Mouse (Mus musculus): Measurements from ENCODE around the gene Thap3. TPM values are rescaled to one million over a fixed set of nuclear protein-coding genes. Genes with fewer than 3 reads are reported as not detected.

The Thap3 gene
- polyA plus RNA-seq, 1 experiment from 2014 or later = 26.5 TPM

DNA sequence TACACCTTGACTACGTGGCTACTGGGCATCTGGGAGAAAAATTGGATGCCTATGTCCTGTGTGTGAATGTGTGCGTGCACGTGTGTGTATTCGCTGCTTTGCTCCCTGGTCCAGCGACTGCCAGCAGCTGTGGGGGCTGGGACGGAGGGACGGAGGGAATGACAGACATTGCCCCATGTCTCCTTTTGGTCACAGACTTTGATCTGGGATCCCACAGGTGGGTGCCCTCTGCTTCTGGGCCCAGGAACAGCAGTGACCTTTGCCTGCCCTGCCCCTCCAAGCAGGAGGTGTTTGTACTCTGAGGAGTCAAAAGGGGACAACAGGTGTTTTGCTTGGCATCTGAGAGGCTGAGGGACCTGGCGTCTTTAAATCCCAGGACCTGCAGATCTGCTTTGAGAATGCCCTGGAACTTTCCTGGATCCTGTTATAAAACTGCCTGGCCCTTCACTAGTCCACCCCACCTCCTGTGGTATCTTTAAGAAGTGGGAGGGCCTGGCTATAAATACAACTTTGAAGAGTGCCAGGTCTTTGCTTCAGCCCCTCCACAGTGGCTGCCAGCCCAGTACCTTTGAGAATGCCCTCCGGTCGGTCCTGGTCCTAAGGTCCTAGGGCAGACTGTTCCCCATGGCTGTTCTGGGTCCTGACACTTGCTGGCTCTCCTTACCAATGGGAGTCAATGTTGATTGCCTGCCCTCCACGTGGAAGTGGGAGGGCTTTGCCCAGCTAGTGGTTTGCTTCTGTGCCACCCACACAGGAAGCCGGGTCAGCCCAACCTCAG is 24.4 kb upstream of the Thap3 start:
- Histone ChIP-seq H3K9me3 (ENCODE audit: control insufficient read depth, low read length) (no peaks in the 10 kb centered on the region), H3K36me3 (ENCODE audit: control insufficient read depth, insufficient read depth, low read length) (peaks cover 62% of the 10 kb centered on the region), H3K4me3 (ENCODE audit: control insufficient read depth in 1 of 2, insufficient read depth in 1 of 2, low read depth in 1 of 2, low read length in 2 of 2) (peak overlapping the region; percentile 1 to 5; a peak in 1 of 4 replicates), H3K27me3 (ENCODE audit: control insufficient read depth, insufficient read depth, low read length) (no peaks in the 10 kb centered on the region), H3K4me1 (ENCODE audit: control insufficient read depth in 2 of 2, insufficient read depth in 2 of 2, low read length in 2 of 2) (peaks cover 23 to 42% of the 10 kb centered on the region in 2 experiments), H3K27ac (replicated peaks in 1 of 2; ENCODE audit: control insufficient read depth in 1 of 2, insufficient read depth in 1 of 2, low read depth in 2 of 2, low read length in 2 of 2) (peak overlapping the region; percentile 55 to 69), H3K9ac (ENCODE audit: low read length) (peak overlapping the region; percentile 53), H3K4me2 (ENCODE audit: low read length) (peak overlapping the region; percentile 78)
- no peak for ATAC-seq (ENCODE audit: insufficient number of reproducible peaks, insufficient read depth, low FRiP score, low read depth)
- WGBS = 56% methylated on average over 12 of the region's 12 CpGs

- 67% methylated on average over 16 of the region's 16 CpGs for WGBS
- Histone ChIP-seq H3K9me3 (ENCODE audit: control insufficient read depth, low read length) (no peaks in the 10 kb centered on the region), H3K4me2 (ENCODE audit: low read length) (peak overlapping the region; percentile 78), H3K27ac (replicated peaks in 1 of 2; ENCODE audit: control insufficient read depth in 1 of 2, insufficient read depth in 1 of 2, low read depth in 2 of 2, low read length in 2 of 2) (peak overlapping the region in 1 of 2 experiments; percentile 96; a peak in 1 of 4 replicates), H3K9ac (ENCODE audit: low read length) (peak overlapping the region; percentile 91; the same call in 1 of the 2 replicates), H3K36me3 (ENCODE audit: control insufficient read depth, insufficient read depth, low read length) (peaks cover 52% of the 10 kb centered on the region), H3K4me1 (ENCODE audit: control insufficient read depth in 2 of 2, insufficient read depth in 2 of 2, low read length in 2 of 2) (peaks cover 33 to 53% of the 10 kb centered on the region in 2 experiments), H3K27me3 (ENCODE audit: control insufficient read depth, insufficient read depth, low read length) (no peaks in the 10 kb centered on the region), H3K4me3 (ENCODE audit: control insufficient read depth in 1 of 2, insufficient read depth in 1 of 2, low read depth in 1 of 2, low read length in 2 of 2) (peak overlapping the region in 1 of 2 experiments; percentile 91; a peak in 1 of 4 replicates)
- no peak for ATAC-seq (ENCODE audit: insufficient number of reproducible peaks, insufficient read depth, low FRiP score, low read depth)
Measured at GRCm38 (mm10) chr4:152012109-152012508, 23.3 kb upstream of the Thap3 start.

DNA sequence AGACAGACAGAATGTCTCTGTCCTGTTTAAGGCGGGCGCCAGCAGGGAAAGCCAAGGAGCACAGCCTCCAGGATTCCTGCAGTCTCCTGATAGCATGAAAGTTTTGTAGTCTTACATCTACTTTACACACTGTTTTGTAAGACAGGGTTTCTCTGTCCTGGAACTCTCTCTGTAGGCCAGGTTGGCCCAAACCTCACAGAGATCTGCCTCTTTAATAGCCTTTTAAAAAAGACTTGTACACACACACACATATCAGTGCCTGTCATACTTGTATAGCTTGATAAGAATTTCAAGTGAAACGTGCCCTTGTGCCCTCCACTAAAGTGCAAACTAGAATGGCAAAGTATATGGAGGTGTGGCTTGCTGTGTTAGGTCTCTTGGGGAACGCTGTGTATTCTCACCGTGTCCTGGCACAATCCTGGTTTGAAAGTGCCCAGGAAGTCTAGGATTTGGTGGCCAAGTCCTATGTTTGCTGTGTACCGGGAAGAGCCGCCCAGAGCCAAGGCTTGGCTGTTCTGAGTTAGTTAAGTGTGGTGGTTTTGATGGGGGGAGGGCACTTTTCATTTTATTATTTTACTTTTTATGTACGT is 22.5 kb upstream of the Thap3 start:
- H3K4me1 ChIP-seq (ENCODE audit: control insufficient read depth in 2 of 2, insufficient read depth in 2 of 2, low read length in 2 of 2) = peaks cover 37 to 57% of the 10 kb centered on the region in 2 experiments
- no peak for ATAC-seq (ENCODE audit: insufficient number of reproducible peaks, insufficient read depth, low FRiP score, low read depth)

GRCm38 (mm10) chr4:152010707-152011134 is 21.9 kb upstream of the Thap3 start:
- peak overlapping the region; percentile 69 to 91 for H3K4me3 ChIP-seq (ENCODE audit: control insufficient read depth in 1 of 2, insufficient read depth in 1 of 2, low read depth in 1 of 2, low read length in 2 of 2)
- WGBS = 4% methylated on average over 13 of the region's 13 CpGs
- no peaks in the 10 kb centered on the region for H3K9me3 ChIP-seq (ENCODE audit: control insufficient read depth, low read length)
- H3K36me3 ChIP-seq (ENCODE audit: control insufficient read depth, insufficient read depth, low read length) = peaks cover 38% of the 10 kb centered on the region
- H3K4me2 ChIP-seq (ENCODE audit: low read length) = peak overlapping the region; percentile 78
- no peaks in the 10 kb centered on the region for H3K27me3 ChIP-seq (ENCODE audit: control insufficient read depth, insufficient read depth, low read length)
- peak overlapping the region; percentile 96 for H3K27ac ChIP-seq (replicated peaks in 1 of 2; ENCODE audit: control insufficient read depth in 1 of 2, insufficient read depth in 1 of 2, low read depth in 2 of 2, low read length in 2 of 2)
- peak overlapping the region; percentile 91 for H3K9ac ChIP-seq (ENCODE audit: low read length)
- peaks cover 37 to 57% of the 10 kb centered on the region in 2 experiments for H3K4me1 ChIP-seq (ENCODE audit: control insufficient read depth in 2 of 2, insufficient read depth in 2 of 2, low read length in 2 of 2)
- 0 out of 2 replicates have a peak, but pooled peaks have one; percentile 7 for ATAC-seq (ENCODE audit: insufficient number of reproducible peaks, insufficient read depth, low FRiP score, low read depth)

More for the DNA sequence above, 22.5 kb upstream of the Thap3 start:
- peak overlapping the region; percentile 78 for H3K4me2 ChIP-seq (ENCODE audit: low read length)
- peak overlapping the region; percentile 91 for H3K9ac ChIP-seq (ENCODE audit: low read length)
- H3K9me3 ChIP-seq (ENCODE audit: control insufficient read depth, low read length) = no peaks in the 10 kb centered on the region
- H3K27ac ChIP-seq (replicated peaks in 1 of 2; ENCODE audit: control insufficient read depth in 1 of 2, insufficient read depth in 1 of 2, low read depth in 2 of 2, low read length in 2 of 2) = peak overlapping the region; percentile 96
- H3K4me3 ChIP-seq (ENCODE audit: control insufficient read depth in 1 of 2, insufficient read depth in 1 of 2, low read depth in 1 of 2, low read length in 2 of 2) = peak overlapping the region; percentile 69 to 91
- WGBS = 37% methylated on average over 8 of the region's 8 CpGs
- H3K27me3 ChIP-seq (ENCODE audit: control insufficient read depth, insufficient read depth, low read length) = no peaks in the 10 kb centered on the region
- H3K36me3 ChIP-seq (ENCODE audit: control insufficient read depth, insufficient read depth, low read length) = peaks cover 43% of the 10 kb centered on the region

GRCm38 (mm10) chr4:152010091-152010706 is 21.4 kb upstream of the Thap3 start:
- Histone ChIP-seq H3K9me3 (ENCODE audit: control insufficient read depth, low read length) (no peaks in the 10 kb centered on the region), H3K4me1 (ENCODE audit: control insufficient read depth in 2 of 2, insufficient read depth in 2 of 2, low read length in 2 of 2) (peaks cover 37 to 57% of the 10 kb centered on the region in 2 experiments), H3K4me2 (ENCODE audit: low read length) (peak overlapping the region; percentile 78), H3K36me3 (ENCODE audit: control insufficient read depth, insufficient read depth, low read length) (peaks cover 33% of the 10 kb centered on the region), H3K4me3 (ENCODE audit: control insufficient read depth in 1 of 2, insufficient read depth in 1 of 2, low read depth in 1 of 2, low read length in 2 of 2) (peak overlapping the region; percentile 69 to 91), H3K9ac (ENCODE audit: low read length) (peak overlapping the region; percentile 91), H3K27ac (replicated peaks in 1 of 2; ENCODE audit: control insufficient read depth in 1 of 2, insufficient read depth in 1 of 2, low read depth in 2 of 2, low read length in 2 of 2) (peak overlapping the region; percentile 96), H3K27me3 (ENCODE audit: control insufficient read depth, insufficient read depth, low read length) (no peaks in the 10 kb centered on the region)
- 1% methylated on average over 10 of the region's 10 CpGs for WGBS
- peak; percentile 8; the same call in 1 of the 2 replicates for ATAC-seq (ENCODE audit: insufficient number of reproducible peaks, insufficient read depth, low FRiP score, low read depth)

- H3K9me3 ChIP-seq (ENCODE audit: control insufficient read depth, low read length) = no peaks in the 10 kb centered on the region
- under 1% methylated on average over 99 of the region's 115 CpGs for WGBS
- H3K9ac ChIP-seq (ENCODE audit: low read length) = peak overlapping the region; percentile 91
- ATAC-seq (ENCODE audit: insufficient number of reproducible peaks, insufficient read depth, low FRiP score, low read depth) = peak; percentile 34
- H3K4me3 ChIP-seq (ENCODE audit: control insufficient read depth in 1 of 2, insufficient read depth in 1 of 2, low read depth in 1 of 2, low read length in 2 of 2) = peak overlapping the region; percentile 69 to 91
- peaks cover 24% of the 10 kb centered on the region for H3K36me3 ChIP-seq (ENCODE audit: control insufficient read depth, insufficient read depth, low read length)
- no peaks in the 10 kb centered on the region for H3K27me3 ChIP-seq (ENCODE audit: control insufficient read depth, insufficient read depth, low read length)
- H3K27ac ChIP-seq (replicated peaks in 1 of 2; ENCODE audit: control insufficient read depth in 1 of 2, insufficient read depth in 1 of 2, low read depth in 2 of 2, low read length in 2 of 2) = peak overlapping the region; percentile 96
- H3K4me1 ChIP-seq (ENCODE audit: control insufficient read depth in 2 of 2, insufficient read depth in 2 of 2, low read length in 2 of 2) = peaks cover 37 to 55% of the 10 kb centered on the region in 2 experiments
- peak overlapping the region; percentile 78 for H3K4me2 ChIP-seq (ENCODE audit: low read length)
Measured at GRCm38 (mm10) chr4:152009076-152010051, 20.6 kb upstream of the Thap3 start.

Data from heart, embryonic 14.5 days (tissue).